Mouse (Mus musculus): ENCODE measurements around the gene Ddr1. TPM values are rescaled to one million over a fixed set of nuclear protein-coding genes. Genes with fewer than 3 reads are reported as not detected.

The Ddr1 gene
- polyA plus RNA-seq, 1 experiment, result 11.9 TPM

GRCm38 (mm10) chr17:35698501-35698883, 5.9 kb downstream of the Ddr1 start:
- Histone ChIP-seq H3K27me3 (ENCODE audit: control insufficient read depth, insufficient read depth, low read length) (no peaks in the 10 kb centered on the region), H3K36me3 (ENCODE audit: control insufficient read depth, insufficient read depth, low read length) (no peaks in the 10 kb centered on the region)

DNA sequence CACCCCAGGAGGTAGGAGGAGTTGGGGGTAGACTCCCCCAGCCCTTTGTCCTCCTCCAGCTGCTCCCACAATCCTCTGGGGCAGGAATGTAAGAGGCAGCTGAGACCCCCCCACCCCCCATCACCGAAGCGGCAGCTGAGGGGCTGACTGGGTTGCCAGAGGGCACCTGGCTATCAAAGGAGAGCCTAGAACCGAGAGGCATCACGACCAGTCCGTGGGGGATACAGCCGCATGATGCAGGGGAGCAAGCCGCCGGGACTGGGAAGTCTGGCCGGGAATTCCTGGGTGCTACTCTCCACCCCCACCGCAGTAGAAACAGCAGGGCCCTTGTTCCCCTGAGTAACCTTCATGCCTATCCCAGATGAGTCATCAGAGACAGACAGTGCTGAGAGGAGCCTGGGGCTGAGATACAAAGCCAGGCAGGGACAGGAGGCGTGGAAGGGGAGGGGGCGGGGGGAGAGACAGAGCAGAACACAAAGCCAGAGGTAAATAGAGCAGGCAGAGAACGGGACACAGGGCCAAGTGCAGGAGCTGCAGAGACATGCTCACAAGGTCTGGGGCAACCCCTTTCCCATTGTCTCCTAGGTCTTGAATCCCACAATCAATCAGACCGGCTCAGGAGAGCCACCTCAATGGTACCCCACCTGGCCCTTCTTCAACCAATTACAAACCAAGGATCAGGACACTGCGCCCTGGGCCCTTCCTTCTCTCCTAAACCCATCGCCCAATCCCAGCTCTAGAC, 6.5 kb downstream of the Ddr1 start:
- Histone ChIP-seq H3K4me1 (ENCODE audit: control insufficient read depth, insufficient read depth, low read length) (peaks cover 9% of the 10 kb centered on the region), H3K36me3 (ENCODE audit: control insufficient read depth, insufficient read depth, low read length) (no peaks in the 10 kb centered on the region), H3K27ac (ENCODE audit: control insufficient read depth, insufficient read depth, low read depth, low read length) (peak overlapping the region; percentile 51), H3K27me3 (ENCODE audit: control insufficient read depth, insufficient read depth, low read length) (no peaks in the 10 kb centered on the region), H3K4me3 (ENCODE audit: control insufficient read depth, low read depth, low read length) (no peak overlapping the region; the same call in 1 of the 2 replicates)
- TF ChIP-seq POLR2A (IDR thresholded peaks at IDR 0.05; ENCODE audit: control insufficient read depth, low read depth, low read length), result no peak
- TF ChIP-seq CTCF (IDR thresholded peaks at IDR 0.05; ENCODE audit: control insufficient read depth, insufficient read depth, insufficient replicate concordance, low read depth, low read length), result no peak

More at GRCm38 (mm10) chr17:35698501-35698883, 5.9 kb downstream of the Ddr1 start:
- Histone ChIP-seq H3K27ac (ENCODE audit: control insufficient read depth, insufficient read depth, low read depth, low read length) (no peak overlapping the region), H3K4me1 (ENCODE audit: control insufficient read depth, insufficient read depth, low read length) (peaks cover 9% of the 10 kb centered on the region), H3K4me3 (ENCODE audit: control insufficient read depth, low read depth, low read length) (no peak overlapping the region)
- TF ChIP-seq POLR2A (IDR thresholded peaks at IDR 0.05; ENCODE audit: control insufficient read depth, low read depth, low read length) (no peak), CTCF (IDR thresholded peaks at IDR 0.05; ENCODE audit: control insufficient read depth, insufficient read depth, insufficient replicate concordance, low read depth, low read length) (no peak)

- H3K27ac ChIP-seq (ENCODE audit: control insufficient read depth, insufficient read depth, low read depth, low read length), result peak overlapping the region; percentile 51
- H3K4me3 ChIP-seq (ENCODE audit: control insufficient read depth, low read depth, low read length), result no peak overlapping the region; the same call in 1 of the 2 replicates
- TF ChIP-seq CTCF (IDR thresholded peaks at IDR 0.05; ENCODE audit: control insufficient read depth, insufficient read depth, insufficient replicate concordance, low read depth, low read length) (no peak), POLR2A (IDR thresholded peaks at IDR 0.05; ENCODE audit: control insufficient read depth, low read depth, low read length) (no peak)
- H3K36me3 ChIP-seq (ENCODE audit: control insufficient read depth, insufficient read depth, low read length), result no peaks in the 10 kb centered on the region
- no peaks in the 10 kb centered on the region for H3K27me3 ChIP-seq (ENCODE audit: control insufficient read depth, insufficient read depth, low read length)
- H3K4me1 ChIP-seq (ENCODE audit: control insufficient read depth, insufficient read depth, low read length), result peaks cover 9% of the 10 kb centered on the region
Measured at GRCm38 (mm10) chr17:35697429-35697758, 7.0 kb downstream of the Ddr1 start.

- Histone ChIP-seq H3K27ac (ENCODE audit: control insufficient read depth, insufficient read depth, low read depth, low read length) (no peak overlapping the region), H3K27me3 (ENCODE audit: control insufficient read depth, insufficient read depth, low read length) (no peaks in the 10 kb centered on the region), H3K4me1 (ENCODE audit: control insufficient read depth, insufficient read depth, low read length) (peaks cover 9% of the 10 kb centered on the region), H3K4me3 (ENCODE audit: control insufficient read depth, low read depth, low read length) (no peak overlapping the region), H3K36me3 (ENCODE audit: control insufficient read depth, insufficient read depth, low read length) (no peaks in the 10 kb centered on the region)
- TF ChIP-seq POLR2A (IDR thresholded peaks at IDR 0.05; ENCODE audit: control insufficient read depth, low read depth, low read length) (no peak), CTCF (IDR thresholded peaks at IDR 0.05; ENCODE audit: control insufficient read depth, insufficient read depth, insufficient replicate concordance, low read depth, low read length) (no peak)
Measured at GRCm38 (mm10) chr17:35696691-35697090, 7.7 kb downstream of the Ddr1 start.

DNA sequence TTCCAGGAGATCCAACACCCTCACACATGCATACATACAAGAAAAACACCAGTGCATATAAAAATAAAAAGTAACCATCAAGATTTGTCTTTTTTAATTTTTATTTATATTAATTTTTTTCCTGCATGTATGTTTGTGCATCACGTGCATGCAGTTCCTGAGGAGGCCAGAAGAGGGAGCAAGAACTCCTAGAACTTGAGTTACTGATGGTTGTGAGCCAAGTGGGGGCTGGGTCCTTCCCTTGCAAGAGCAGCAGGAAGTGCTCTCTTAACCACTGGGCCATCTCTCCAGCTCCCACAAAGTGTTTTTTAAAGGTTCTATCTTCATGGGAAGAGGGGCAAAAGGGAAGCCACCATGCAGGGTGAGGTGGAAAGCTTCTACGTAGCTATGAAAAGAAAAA, 9.1 kb downstream of the Ddr1 start:
- no peak overlapping the region for H3K4me3 ChIP-seq (ENCODE audit: control insufficient read depth, low read depth, low read length)
- H3K27me3 ChIP-seq (ENCODE audit: control insufficient read depth, insufficient read depth, low read length), result no peaks in the 10 kb centered on the region
- TF ChIP-seq CTCF (IDR thresholded peaks at IDR 0.05; ENCODE audit: control insufficient read depth, insufficient read depth, insufficient replicate concordance, low read depth, low read length) (peak; percentile 55; the same call in 1 of the 2 replicates), POLR2A (IDR thresholded peaks at IDR 0.05; ENCODE audit: control insufficient read depth, low read depth, low read length) (no peak)
- peaks cover 6% of the 10 kb centered on the region for H3K4me1 ChIP-seq (ENCODE audit: control insufficient read depth, insufficient read depth, low read length)
- H3K36me3 ChIP-seq (ENCODE audit: control insufficient read depth, insufficient read depth, low read length), result no peaks in the 10 kb centered on the region
- H3K27ac ChIP-seq (ENCODE audit: control insufficient read depth, insufficient read depth, low read depth, low read length), result no peak overlapping the region

- H3K36me3 ChIP-seq (ENCODE audit: control insufficient read depth, insufficient read depth, low read length), result no peaks in the 10 kb centered on the region
- H3K4me1 ChIP-seq (ENCODE audit: control insufficient read depth, insufficient read depth, low read length), result peaks cover 6% of the 10 kb centered on the region
- no peak overlapping the region for H3K27ac ChIP-seq (ENCODE audit: control insufficient read depth, insufficient read depth, low read depth, low read length)
- no peak overlapping the region for H3K4me3 ChIP-seq (ENCODE audit: control insufficient read depth, low read depth, low read length)
- TF ChIP-seq POLR2A (IDR thresholded peaks at IDR 0.05; ENCODE audit: control insufficient read depth, low read depth, low read length), result no peak
- no peak for TF ChIP-seq CTCF (IDR thresholded peaks at IDR 0.05; ENCODE audit: control insufficient read depth, insufficient read depth, insufficient replicate concordance, low read depth, low read length)
- no peaks in the 10 kb centered on the region for H3K27me3 ChIP-seq (ENCODE audit: control insufficient read depth, insufficient read depth, low read length)
Measured at GRCm38 (mm10) chr17:35693906-35694305, 10.5 kb downstream of the Ddr1 start.

DNA sequence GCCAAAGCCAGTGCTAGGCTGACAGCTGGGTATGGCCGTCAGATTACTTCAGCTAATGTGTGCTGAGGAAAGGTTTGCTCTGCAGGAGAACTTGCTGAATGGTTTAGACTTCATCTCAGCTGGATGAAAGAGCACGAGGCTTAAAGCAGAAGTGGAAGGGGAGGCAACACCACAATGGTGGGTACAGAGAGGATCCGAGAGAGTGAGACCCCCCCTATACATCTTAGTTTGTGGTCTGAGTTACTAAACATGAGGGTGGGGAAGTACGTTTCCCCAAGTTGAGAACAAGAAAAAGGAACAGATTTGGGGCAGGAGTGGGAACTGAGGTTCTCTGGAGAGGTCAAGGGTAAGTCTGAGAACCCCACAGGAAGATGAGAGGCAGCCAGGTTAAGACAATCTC, 12.1 kb downstream of the Ddr1 start:
- Histone ChIP-seq H3K4me1 (ENCODE audit: control insufficient read depth, insufficient read depth, low read length) (peaks cover 1% of the 10 kb centered on the region), H3K36me3 (ENCODE audit: control insufficient read depth, insufficient read depth, low read length) (no peaks in the 10 kb centered on the region), H3K4me3 (ENCODE audit: control insufficient read depth, low read depth, low read length) (no peak overlapping the region), H3K27me3 (ENCODE audit: control insufficient read depth, insufficient read depth, low read length) (no peaks in the 10 kb centered on the region), H3K27ac (ENCODE audit: control insufficient read depth, insufficient read depth, low read depth, low read length) (no peak overlapping the region)
- TF ChIP-seq POLR2A (IDR thresholded peaks at IDR 0.05; ENCODE audit: control insufficient read depth, low read depth, low read length), result no peak
- no peak for TF ChIP-seq CTCF (IDR thresholded peaks at IDR 0.05; ENCODE audit: control insufficient read depth, insufficient read depth, insufficient replicate concordance, low read depth, low read length)

Data from testis, adult 2 months (tissue).